Mouse (Mus musculus): ENCODE measurements around the gene Zc3h18.

The Zc3h18 gene

DNA sequence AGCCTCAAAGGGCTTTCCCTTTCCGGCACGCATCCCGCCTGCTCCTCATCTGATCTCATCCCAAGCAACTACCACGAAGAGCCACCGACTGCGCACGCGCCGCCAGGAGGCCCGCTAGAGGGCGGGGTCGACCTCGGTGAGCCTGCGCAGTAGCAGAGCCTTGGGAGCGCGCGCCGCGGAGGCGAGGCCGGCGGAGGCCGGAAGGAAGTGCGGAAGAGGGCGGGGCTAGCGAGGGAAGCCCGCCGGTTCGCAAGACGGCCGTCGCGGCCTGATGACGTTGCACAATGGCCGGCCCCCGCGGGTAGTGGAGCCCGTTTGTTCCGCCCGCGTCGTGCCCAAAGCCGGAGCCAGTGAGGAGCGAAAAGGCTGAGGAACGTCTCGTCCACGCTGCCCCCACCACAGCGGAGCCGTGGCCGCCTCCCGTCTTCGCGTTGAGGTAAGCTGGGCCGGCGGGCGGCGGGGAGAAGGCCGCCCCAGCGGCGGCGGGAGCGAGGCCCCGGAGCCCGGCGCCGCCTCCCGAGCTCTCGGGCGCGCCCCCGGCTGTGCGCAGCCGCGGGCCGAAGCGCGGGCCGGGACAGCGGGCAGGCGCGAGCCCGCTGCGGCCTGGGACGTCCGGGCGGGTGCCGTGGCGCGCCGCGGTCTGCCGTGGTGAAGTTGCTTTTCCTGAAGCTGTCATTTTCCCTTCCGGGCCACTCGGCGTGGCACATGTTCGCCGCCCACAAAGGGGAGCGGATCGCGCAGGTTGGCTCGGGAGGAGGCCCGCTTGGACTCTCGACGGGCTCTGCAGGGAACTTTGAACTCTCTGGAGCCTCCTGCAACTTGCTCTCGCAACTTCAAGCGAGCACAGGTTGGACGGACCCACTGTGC lies at the start of gene Zc3h18:
Zc3h18 (plus strand) TSS at position 245 of the 867 bp plus-strand sequence.
- peak; percentile 99 for DNase-seq (ENCODE audit: low spot score in 2 of 2)

- DNase-seq (ENCODE audit: low spot score in 2 of 2), result no peak
Observed at GRCm38 (mm10) chr8:122329072-122329471, 47.3 kb upstream of the Zc3h18 start.

DNA sequence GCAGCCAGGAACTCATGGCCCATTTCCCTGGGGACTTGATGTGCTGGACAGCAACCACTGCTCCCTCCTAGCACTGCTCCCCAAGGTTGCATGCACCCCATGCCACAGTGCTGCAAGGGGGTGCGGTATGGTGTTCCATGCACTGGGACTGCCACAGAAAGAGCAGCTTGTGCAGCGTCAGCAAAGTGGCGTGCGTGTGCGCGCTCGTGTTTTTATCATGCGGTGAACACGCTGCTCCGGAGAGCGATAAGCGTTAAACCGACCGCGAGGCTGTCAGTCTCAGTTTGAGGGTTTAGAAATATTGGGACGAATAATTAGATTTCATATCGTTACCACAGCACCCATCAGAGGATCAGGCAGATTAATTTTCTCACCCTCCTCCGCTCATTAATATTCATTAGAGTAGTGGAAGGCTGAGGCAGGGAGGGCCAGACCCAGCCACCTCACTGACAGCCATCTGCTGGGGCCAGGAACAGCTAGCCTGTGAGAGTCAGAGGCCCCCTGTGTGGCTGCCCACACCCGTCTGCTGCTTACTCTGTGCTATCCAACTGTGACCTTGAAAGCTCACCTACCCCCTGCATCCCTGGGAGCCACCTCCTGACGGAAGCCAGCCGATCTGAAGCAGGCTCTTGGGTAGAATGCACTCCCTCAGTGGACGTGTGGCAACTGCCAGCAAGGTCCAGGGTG lies 46.7 kb upstream of the Zc3h18 start:
- DNase-seq (ENCODE audit: low spot score in 2 of 2), result no peak

DNA sequence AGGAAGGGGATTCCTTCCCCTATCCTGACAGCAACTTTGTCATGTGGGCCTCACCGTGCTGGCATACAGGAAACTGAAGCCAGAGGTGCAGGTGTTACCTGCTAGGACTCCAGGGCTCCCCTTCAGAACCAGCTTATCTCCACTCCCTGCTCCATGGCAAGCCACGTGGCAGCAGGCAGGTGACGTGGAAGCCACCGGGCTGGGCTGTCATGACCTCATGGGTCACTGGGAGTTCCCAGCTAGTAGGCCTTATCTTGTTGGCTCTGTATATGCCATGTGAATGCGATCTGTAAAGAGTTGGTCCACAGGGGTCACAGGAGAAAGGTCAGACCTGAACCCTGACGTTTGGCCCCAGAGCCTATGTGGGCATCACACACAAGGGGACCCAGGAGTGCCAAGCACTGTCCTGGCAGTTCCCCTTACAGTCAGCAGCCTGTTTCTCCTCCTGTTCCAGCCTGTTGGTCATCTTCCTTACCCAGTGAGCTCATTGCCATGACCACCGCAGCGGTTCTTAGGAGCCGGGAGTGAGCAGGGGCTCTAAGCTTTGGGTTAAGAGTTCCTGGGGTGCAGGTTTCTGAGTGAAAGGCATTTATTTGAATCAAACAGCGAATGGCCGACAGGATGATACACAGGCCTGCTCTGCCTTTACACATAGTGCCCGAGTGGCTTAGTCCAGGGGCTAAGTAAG lies 45.8 kb upstream of the Zc3h18 start:
- no peak for DNase-seq (ENCODE audit: low spot score in 2 of 2)

DNA sequence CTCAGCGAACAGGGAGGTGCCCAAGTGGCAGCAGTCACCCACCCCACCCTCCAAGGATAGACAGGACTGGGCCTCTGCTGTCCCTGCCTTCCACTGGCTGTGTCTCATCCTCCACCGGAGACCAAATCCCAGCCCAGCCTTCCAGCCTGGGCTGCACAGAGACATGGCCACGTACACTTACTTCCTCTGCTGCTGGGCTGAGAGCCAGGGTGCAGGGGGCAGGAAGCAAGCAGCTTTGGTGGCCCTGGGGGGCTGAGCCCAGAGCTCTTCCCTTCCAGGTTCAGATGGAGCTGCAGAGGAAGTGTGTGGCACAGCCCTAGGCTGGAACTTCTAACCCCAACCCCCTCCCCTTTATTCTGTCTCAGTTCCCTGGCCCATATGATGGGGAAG lies 45.3 kb upstream of the Zc3h18 start:
- DNase-seq (ENCODE audit: low spot score in 2 of 2), result no peak

- DNase-seq (ENCODE audit: low spot score in 2 of 2), result peak; percentile 76 to 85
Observed at GRCm38 (mm10) chr8:122332753-122333506, 43.5 kb upstream of the Zc3h18 start.

DNA sequence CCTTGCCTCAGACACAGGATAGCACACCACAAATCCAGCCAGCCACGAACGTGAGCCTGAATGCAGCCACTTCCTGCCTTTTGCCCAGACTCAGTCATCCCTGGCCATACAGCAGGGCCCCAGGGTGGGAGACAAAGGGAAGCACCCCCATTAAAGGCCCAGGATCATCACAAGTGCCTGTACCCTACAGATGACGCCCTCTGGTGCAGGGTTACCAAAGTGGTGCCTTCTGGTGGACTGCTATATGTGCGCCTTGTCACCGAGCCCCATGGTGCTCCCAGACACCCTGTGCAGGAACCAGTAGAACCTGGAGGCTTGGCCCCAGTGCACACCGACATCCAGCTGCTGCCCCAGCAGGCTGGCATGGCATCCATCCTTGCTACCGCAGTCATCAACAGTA lies 42.9 kb upstream of the Zc3h18 start:
- no peak for DNase-seq (ENCODE audit: low spot score in 2 of 2)

- no peak for DNase-seq (ENCODE audit: low spot score in 2 of 2)
Observed at GRCm38 (mm10) chr8:122334791-122335490, 41.5 kb upstream of the Zc3h18 start.

- no peak for DNase-seq (ENCODE audit: low spot score in 2 of 2)
Observed at GRCm38 (mm10) chr8:122335638-122336250, 40.7 kb upstream of the Zc3h18 start.

- DNase-seq (ENCODE audit: low spot score in 2 of 2), result no peak
Observed at GRCm38 (mm10) chr8:122336251-122336910, 40.0 kb upstream of the Zc3h18 start.

DNA sequence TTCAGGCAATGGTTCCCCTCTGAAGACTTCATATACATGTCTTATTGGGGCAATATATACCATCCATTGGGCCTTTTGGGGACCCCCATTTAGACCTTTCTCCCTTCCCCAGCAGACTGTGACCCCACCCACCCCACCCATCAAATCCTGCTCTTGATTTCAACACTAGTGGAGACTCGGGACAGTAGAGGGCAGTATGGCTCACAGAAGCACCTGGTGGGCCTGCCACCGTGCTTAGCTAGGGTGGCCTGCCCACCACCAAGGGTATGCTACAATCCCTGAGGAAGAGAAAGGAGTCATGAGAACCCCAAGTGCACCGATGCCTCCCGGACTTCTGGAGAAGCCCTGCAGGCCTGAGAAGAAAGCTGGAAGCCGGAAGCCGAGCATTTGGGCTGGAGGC lies 37.6 kb upstream of the Zc3h18 start:
- no peak for DNase-seq (ENCODE audit: low spot score in 2 of 2)

DNA sequence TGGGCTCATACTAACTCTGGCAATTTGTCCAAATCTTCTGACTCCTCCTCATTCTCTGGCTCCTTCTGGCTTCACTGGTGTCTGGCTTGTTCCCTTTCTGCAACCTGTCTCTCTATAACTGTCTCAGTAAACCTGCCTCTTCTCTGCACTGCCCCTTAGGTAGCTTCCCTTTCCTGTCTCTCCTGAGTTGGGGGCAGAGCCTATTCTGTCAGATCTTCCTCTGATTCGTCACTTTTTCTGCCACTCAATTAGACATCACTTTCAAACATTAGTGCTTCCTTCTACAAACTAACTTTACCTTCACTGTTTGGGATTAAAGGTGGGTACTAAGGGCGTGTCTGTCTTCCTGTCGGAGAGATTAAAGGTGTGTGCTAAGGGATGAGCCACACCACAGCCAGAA lies 35.6 kb upstream of the Zc3h18 start:
- DNase-seq (ENCODE audit: low spot score in 2 of 2), result no peak

DNA sequence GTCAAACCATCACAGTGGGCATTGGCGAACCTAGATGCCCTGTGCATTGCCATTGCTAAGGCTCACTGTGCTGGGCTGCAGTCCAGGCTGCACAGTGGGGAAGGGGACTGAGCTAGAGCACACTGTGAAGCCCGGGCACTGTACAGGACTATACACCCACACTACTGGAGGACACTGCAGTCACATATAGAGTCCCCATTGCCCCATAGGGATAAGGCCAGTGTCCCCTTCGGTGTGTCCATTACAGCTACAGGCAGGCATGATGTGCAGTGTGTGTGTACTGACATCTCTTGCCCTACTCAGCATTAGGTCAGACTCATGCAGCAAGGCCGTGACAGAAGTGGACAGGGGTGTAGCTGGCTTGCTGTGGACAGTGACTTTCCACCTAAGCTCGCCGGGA lies 34.6 kb upstream of the Zc3h18 start:
- no peak for DNase-seq (ENCODE audit: low spot score in 2 of 2)

GRCm38 (mm10) chr8:122342362-122342761 lies 34.0 kb upstream of the Zc3h18 start:
- no peak for DNase-seq (ENCODE audit: low spot score in 2 of 2)

GRCm38 (mm10) chr8:122342806-122343209 lies 33.6 kb upstream of the Zc3h18 start:
- DNase-seq (ENCODE audit: low spot score in 2 of 2), result no peak

DNA sequence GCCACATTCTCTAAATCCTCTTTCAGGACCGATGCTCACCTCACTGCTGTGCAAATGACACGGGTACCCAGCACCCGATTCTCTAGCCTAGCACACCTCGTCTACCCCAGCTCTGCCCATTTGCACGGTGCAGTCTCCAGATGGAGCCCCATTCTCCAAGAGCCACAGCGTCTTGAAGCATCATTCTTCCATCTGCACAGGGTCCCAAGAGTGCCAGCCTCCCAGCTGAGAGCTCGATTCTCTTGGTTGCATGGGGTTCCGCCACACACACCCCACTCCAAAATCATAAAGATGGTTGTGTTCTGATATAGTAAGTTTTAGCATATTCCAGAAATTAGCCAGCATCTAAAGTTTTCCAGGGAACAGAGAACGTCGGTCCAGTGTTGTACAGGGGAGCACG lies 33.1 kb upstream of the Zc3h18 start:
- no peak for DNase-seq (ENCODE audit: low spot score in 2 of 2)

GRCm38 (mm10) chr8:122343758-122344157 lies 32.7 kb upstream of the Zc3h18 start:
- no peak for DNase-seq (ENCODE audit: low spot score in 2 of 2)

GRCm38 (mm10) chr8:122344219-122344618 lies 32.2 kb upstream of the Zc3h18 start:
- no peak for DNase-seq (ENCODE audit: low spot score in 2 of 2)

DNA sequence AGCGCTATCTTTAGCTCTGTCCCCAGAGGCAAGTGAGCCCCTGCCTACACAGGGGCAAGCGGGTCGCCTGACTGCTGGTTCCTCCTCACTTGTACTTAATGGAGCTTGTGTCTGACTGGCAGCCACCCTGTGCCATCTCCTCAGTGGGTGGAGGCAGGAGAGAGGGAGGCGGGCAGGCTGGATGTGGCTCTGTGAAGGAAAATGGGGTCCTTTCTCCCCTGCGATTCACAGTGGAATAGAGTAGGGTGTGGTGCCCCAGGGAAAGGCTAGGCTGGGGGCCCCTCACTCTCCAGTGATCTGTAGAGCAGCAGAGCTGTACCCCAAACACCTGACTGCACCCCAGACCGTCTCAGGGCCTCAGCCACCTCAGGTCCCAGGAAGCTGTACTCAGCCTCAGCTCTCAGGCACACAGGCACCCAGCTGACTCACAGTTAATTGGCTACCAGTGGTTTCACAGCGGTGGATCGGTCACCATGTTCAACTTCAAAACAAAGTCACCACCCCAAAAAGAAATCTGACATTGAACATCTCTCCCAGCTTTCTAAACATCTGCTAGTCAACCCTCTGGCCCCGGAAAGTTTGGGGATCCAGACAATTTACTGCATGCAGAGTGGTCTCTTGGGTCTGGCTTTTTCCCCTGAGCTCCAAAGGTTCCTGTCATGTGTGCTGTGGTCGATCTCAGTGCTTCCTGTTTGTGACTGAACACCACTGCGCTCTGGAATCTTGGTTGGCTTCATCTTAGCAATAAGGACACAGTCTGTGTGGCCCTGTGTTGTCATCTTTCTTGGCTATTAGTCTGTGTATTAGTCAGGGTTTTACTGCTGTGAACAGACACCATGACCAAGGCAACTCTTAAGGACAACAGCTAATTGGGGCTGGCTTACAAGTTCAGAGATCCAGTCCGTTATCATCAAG lies 31.0 kb upstream of the Zc3h18 start:
- no peak for DNase-seq (ENCODE audit: low spot score in 2 of 2)

All from spleen, postnatal 14 days (tissue).